10 mouse cellular contexts compared by ENCODE assay signal in genomic region chr16:21550453-21550852, GRCm38 (mm10).
"Had no signal": no experiment of that assay in that cellular context is flagged by ENCODE, and none has a peak within 500 bp of the region (broad histone marks: within the 10 kb centered on the region; RNA-seq: fewer than 3 reads in every experiment).

No protein-coding gene starts in this region.

- H3K4me2 ChIP-seq: limb, embryonic 15.5 days; liver, embryonic 12.5 days; lung, embryonic 14.5 days; midbrain, embryonic 12.5 days had no signal

- H3K9me3 ChIP-seq: limb, embryonic 15.5 days; liver, embryonic 12.5 days; midbrain, embryonic 12.5 days had no signal

- H3K4me1 ChIP-seq: limb, embryonic 15.5 days; liver, embryonic 12.5 days had no signal

- H3K27me3 ChIP-seq: limb, embryonic 15.5 days; liver, embryonic 12.5 days; midbrain, embryonic 12.5 days had no signal

- H3K36me3 ChIP-seq: liver, embryonic 12.5 days; midbrain, embryonic 12.5 days had no signal

- H3K27ac ChIP-seq: layer of hippocampus, adult 2 months; limb, embryonic 15.5 days; liver, embryonic 12.5 days; midbrain, embryonic 12.5 days; stomach, postnatal 0 days had no signal

- H3K4me3 ChIP-seq: layer of hippocampus, adult 2 months; limb, embryonic 15.5 days; liver, embryonic 12.5 days; midbrain, embryonic 12.5 days had no signal

- H3K9ac ChIP-seq: limb, embryonic 15.5 days; liver, embryonic 12.5 days; lung, embryonic 14.5 days; midbrain, embryonic 12.5 days had no signal

- ATAC-seq: liver, embryonic 12.5 days had no signal

- DNase-seq: kidney, postnatal 4 days; lung, embryonic 14.5 days; lung, postnatal 10 days; lung, postnatal 4 days; thymus, postnatal 4 days had no signal
